Mouse (Mus musculus) kidney, postnatal 25 days (tissue): ENCODE data around the gene Foxc2.
A peak's percentile ranks its signal among the peaks of the same experiment; 100 is the strongest.
"Not testable (repeated sequence)": the region's sequence is repeated elsewhere in the genome, so short reads cannot be mapped to it uniquely, and the experiment has no call there.

Source experiments
- DNase-seq, 2 experiments: peaks; one replicate each; pipeline ENCODE4 v3.0.0; 2021; ENCODE audit warnings: mixed read lengths in 2 of 2

The Foxc2 gene

DNA sequence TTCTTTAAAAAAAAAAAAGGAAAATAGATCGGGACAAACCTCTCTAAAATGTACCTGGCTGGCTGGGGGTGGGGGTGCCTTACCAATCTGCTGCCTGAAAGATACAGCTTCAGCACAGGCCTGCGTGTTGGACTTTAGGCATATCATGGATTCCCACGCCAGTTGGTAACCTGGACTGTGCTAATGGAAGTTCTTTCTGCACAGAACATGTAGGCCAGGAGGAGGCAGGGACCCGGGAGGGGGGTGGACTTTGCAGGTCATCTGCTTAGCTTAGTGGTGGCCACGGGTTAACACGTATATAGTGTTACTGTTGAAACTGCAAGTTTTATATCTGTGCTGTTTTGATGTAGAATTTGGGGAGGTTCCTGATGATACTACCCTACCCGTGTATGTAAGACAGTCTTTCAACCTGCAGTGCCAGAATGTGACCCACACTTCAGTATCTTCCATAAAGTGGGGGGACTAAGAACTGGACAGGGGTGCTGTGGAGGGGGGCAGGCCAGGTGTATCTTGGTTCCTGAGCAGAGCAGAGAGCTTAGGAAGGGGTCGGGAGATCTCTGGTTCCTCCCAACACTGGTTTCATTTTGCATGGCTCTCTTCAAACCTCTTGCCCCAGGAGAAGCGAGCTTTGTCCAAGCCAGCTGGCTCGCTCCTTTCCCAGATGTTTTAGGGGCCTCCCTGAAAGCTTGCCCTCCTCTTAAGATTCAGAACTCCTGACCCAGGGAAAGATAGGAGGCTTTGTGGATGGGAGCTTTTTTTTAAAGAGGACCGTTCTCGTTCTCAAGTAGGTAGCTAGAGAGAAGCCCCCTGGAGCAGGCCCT is 3.9 kb downstream of the Foxc2 start:
- DNase-seq, result no peak

DNA sequence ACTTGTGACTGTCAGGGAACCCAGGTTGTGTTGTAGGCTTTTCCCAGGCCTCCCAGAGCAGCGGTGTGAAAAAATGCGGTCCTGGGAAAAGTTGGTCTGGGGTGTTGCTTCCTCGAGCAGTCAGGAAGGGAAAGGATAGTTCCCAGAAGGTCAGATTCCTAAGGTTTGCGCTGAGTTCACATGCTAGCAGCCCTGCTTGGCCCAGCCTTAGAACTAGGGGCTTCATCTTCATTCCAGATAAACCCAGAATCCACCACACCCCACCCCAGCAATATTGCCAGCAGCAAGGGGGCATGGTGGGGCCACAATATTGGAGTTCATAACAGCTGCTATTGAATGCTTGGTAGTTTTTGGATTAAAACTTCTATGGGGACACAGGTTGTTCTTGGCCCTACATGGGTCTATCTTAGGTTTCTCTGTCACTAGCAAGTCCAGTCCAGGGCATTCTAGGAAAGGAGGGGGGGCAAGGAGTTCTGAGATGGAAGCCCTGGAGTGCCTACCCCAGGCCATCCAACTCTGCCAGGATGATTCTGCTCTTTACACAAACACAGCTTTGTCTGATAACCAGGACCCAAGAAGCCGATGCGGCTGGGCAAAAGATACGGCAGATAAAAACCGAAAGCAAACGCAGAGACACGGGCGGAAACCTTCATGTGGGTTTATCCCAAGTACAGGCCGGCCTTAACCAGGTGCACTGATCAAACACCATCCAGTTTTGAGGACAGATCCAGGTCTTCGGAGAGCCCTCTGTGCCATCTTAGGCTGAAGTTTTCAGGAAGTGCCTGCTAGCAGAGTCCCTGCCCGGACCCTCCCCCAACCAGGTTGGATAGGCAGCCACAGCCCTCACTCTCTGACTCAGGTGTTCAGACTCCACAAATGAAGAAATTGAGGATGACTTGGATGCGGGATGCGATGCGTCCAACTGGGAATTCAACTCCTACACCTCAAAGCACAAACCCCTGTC is 4.8 kb downstream of the Foxc2 start:
- no peak for DNase-seq

DNA sequence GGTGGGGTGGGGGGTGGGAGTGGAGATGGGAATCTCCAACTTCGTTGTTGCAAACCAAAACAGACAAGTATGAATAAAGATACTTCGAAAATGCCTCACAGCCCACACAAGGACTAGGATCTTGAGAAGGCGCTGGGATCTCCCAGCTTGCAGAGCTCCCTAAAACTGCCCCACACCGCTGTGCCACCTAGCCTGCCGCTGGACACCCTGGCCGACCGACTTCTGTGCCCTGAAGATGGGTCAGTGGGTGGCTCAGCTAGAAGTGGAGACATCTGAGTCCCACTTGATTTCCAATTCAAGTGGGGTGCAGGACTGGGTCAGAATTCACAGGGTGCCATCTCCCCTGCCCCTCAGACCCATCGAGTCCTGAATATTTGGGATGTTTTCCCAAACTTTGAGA is 5.7 kb downstream of the Foxc2 start:
- no peak for DNase-seq

DNA sequence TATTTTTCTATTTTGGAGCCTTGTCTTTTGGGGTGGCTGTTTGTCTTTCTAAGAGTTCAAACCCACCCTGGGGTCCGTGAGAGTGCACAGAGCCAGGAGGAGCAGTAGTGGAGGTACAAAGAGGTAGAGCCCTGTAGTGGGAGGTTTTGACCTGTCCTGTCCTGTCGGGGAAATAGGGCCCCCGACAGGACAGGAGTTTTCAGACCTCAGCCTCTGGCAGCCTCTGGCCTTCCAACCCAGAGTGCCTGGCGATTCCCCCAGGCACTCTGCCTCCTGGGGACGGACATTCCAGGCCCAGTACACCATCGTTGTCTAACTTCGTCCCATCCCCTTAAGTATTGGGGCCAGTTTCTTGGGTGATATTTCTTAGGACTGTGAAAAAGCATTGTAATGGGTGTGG is 6.4 kb downstream of the Foxc2 start:
- no peak for DNase-seq

DNA sequence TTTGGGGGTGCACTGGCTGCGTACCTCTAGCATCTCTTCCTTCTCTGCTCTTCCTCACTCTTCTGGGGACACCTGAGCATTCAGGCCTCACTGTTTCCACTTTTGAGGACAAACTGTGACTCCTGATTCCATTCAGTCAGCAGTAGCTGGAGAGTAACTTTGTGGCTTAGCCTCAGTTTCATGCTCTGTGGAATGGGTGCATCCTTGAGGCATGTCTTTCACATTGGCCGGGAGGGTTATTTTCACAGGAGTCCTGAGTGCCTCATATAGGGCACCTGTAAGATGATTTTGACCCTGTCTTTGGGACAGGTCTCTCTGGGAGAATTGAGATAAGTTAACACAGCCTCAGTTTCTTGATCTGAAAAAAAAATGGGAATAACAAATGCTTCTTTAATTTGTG is 7.1 kb downstream of the Foxc2 start:
- DNase-seq, result no peak

DNA sequence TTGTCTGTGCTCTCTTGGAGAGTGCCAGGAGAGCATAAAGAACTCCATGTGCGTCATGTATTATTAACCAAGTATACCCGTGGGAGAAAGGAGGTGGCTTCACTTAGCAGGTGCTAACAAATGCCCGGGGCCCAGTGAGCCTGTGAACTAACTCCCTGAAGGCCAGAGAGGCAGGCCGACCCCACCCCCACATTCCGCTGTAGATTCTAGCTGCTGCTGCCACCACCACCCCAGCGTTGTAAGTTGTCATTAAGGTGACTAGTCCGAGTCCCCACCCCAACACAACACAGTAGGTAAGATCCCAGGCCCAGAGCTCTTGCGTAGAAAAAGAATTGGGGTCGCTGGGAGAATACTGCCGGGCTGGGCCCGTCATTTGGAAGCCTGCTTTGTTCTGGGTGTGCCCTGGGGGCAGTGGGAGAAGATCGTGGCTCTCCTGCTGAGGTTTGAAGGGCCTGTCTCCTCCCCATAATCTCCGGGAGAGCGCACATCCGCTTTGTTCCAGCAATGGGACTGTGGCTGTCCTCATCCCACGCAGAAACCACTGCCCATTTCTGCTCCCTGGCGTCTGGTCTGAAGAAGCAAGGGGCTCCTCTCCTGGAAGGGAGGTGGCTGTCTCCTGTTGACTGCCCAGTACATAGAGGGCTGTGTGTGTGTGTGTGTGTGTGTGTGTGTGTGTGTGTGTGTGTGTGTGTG is 8.7 kb downstream of the Foxc2 start:
- no peak for DNase-seq

DNA sequence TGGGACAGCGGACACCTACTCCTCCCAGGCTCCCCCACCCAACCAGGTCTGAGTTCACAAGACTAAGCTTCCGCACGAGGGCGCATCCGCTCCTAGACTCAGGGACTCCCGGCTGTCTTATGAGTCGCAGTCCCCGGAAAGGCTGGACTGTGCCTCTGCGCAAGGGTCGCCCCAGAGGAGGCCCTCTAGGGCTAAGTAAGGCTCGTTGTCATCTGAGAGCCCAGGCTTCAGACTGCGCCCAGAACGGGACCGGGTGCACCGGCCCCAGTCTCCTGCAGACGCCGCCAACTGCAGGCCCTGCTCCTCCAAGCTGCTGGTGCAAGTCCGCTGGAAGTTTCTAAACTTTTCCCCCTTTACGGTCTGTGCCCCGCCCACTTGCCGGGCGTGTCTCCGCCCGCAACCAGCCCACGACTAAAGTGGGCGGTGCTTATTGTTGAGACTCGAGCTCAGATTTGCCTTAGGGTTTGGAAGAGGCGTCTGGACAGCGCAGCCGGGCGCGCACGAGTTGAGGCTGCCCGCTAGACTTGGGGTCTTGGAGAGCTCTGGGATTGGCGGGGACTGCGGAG is 9.4 kb downstream of the Foxc2 start:
- peak; percentile 79 to 83 for DNase-seq

DNA sequence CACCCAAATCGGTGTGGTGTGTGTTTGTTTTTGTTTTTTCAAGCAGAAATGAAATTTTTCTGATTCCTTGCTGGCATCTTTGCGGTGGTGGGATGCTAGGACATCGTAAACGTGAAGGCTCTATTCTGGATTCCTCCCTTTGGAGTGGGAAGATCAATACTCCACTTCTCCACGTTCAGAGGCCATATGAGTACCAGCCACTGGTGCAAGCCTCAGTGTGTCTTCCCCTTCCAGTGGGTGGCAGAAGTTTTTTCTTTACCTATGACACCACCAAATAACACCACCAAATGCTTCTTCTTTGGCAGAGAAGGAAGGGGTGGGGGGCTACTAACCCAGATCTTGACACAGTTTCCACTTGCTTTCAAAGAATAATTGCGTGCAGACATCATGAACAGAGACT is 10.2 kb downstream of the Foxc2 start:
- no peak for DNase-seq

DNA sequence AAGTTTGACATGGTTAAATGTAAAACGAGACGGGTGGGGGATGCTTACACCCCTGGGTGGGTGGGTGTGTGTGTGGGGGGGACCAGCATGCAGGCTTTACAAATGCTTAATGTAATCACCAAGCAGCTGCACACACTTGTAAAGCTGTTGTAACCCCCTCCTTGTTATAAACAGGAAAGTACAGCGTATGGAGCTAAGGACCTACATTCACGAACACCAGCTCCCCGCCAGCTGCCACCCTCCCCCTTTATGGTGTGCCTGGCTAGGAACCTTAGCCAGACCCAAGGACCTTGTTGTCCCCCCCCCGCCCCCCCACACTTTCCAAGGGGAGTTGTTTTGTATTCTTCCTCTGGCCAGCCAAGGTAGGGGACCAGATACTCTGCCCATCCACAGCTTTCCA is 10.7 kb downstream of the Foxc2 start:
- DNase-seq, result no peak

DNA sequence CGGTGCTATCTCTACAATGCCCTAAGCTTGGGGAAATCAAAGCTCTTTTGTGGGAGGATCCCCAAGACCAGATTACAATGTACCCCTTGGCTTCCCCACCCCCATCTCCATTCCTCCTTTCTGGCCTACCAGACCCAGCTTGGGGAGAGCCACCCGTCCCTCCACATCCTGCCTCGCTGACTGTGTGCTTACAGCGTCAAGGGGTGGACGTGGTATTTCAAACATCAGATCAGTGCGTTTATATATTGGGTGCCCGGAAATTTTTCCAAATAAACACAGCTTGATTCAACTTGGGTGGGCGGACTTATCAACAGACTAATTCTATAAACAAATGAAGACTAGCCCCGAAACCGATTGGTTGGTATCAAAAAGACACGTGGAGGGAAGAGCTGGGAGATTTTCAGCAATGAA is 11.3 kb downstream of the Foxc2 start:
- no peak for DNase-seq

DNA sequence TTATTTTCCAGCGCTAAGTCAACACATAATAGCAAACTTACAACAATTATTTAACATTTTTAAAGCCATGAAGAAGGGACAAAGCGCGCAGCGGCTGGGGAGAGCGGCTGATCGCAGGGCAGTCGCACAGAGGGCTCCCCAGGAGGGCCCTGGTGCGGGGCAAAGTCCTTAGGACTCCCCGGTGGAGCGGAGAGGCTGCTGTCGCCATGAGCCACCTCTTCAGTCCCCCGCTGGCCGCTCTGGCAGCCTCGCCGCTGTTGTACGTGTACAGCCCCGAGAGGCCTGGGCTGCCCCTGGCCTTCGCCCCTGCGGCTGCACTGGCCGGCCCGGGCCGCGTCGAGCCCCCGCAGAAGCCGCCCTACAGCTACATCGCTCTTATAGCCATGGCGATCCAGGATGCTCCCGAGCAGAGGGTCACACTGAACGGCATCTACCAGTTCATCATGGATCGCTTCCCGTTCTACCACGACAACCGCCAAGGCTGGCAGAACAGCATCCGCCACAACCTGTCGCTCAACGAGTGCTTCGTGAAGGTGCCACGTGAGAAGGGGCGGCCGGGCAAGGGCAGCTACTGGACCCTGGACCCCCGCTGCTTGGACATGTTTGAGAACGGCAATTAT is 11.9 kb downstream of the Foxc2 start, which contains the start of gene Foxl1:
Foxl1 (plus strand) TSS at position 185 of the 620 bp plus-strand sequence.
- DNase-seq, result no peak

DNA sequence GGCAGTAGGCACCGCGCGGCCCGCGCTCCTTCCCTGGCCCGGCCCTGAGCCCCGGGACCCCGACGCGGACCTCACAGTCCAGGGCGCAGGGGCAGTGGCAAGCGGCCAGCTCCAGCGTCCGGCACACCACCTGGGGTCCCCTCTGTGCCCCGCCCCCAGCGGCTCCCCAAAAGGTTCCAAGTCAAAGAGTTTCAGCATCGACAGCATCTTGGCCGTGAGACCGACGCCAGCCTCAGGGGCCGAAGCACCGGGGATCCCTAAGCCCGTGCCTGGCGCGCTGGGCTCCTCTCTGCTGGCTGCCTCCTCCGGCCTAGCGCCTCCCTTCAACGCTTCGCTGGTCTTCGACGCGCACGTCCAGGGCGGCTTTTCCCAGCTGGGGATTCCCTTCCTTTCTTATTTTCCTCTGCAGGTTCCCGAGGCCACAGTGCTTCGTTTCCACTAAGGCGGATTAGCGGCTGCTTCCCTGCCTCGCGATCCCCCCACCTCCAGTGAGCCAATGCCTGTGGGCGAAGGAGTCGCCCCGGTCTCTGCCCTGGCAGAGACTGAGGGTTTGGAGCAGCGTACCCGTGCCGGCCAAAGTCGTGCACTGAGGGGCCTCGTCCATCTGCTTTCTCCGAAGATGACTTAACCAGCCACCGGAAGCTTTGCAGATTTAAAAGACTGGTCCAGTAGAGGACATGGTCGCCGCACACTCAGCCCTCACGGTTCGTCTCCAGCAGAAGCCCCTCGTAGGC is 12.7 kb downstream of the Foxc2 start:
- DNase-seq, result no peak

DNA sequence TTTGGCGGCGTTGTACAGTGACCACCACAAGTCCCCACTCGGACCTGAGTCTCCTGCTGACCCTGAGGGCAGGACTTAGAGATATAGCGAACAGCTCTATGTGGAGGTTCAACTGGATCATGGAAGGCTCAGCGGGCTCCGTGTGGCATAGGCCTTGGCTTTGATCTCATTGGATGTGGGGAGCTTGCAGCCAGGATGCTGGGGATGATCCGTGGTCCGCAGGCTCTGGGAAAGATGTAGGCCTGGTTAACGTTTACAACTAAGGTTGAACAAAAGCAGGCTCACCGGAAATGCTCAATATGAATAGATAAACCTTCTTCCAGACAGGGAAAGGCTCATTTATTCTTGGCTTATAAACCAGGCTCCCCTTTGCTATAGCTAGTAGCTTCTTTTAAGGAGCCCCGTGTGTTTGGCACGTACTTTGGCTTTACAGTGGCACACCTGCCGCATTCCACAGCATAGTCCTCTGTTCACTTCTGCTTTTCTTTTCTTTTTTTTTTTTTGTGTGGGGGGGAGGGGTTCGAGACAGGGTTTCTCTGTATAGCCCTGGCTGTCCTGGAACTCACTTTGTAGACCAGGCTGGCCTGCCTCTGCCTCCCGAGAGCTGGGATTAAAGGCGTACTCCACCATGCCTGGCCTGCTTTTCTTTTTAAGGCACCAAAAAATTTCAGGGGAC is 13.4 kb downstream of the Foxc2 start:
- DNase-seq, result no peak

DNA sequence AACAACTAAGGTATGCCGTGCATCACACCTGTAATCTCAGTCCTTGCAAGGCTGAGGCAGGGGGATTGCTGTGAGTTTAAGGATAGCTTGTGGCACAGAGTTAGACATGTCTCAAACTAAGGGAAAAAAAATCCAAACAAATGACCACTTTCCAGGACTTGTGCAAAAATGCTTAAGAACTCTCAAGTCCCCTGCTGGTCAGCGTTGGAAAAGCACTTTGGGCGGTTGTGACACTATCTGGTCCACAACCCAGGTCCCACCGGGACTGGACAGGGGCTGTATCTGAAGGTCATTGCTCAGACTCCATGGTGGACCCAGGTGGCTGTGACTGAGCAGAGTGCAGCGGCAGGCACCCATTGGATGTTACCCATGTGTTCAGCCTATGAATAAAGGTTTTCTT is 14.6 kb downstream of the Foxc2 start:
- DNase-seq, result peak in 1 of 2 experiments; percentile 60

DNA sequence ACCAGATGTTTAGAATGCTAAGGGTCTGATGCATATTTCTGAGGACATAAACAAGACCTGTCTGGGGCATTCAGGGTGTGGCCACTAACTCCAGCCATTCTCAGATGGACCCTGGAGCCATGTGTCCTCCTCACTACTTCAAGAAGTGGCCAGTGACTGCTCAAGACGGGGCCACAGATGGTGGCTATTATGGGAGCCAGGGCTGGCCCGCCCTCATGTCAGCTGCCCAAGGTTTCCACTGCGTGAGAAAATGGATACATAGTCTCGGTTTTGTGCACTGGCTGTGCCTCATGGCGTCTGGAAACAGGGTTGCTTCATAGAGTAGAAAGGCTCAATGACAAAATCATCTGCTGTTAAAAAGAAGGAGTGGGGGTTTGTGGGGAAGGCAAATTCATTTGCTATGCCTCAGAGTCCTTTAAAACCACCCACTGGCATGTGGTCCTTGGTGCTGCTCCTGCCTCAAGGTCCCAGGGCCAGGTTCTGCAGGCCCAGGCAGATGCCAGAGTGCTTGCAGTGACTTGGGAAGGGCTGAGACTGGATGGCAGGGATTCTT is 17.1 kb downstream of the Foxc2 start:
- DNase-seq, result no peak

DNA sequence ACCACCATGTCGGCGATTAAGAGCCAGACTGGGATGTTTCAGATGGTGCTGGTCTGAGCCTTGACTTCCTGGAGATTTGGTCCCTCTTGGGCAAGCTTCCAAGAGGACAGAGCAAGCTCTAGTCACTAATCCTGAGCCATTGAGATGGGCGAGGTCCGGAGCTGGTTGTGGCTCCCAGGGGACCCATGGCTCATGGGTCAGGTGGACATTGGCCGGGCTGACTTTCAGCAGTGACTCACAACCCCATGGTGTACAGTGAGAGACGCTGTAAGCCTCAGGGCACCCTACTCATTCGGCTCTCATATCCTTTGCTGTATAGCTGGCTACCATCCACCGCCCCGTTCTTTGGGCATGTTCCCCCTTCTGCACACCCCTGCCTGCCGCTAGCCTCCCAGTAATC is 18.1 kb downstream of the Foxc2 start:
- DNase-seq, result no peak

DNA sequence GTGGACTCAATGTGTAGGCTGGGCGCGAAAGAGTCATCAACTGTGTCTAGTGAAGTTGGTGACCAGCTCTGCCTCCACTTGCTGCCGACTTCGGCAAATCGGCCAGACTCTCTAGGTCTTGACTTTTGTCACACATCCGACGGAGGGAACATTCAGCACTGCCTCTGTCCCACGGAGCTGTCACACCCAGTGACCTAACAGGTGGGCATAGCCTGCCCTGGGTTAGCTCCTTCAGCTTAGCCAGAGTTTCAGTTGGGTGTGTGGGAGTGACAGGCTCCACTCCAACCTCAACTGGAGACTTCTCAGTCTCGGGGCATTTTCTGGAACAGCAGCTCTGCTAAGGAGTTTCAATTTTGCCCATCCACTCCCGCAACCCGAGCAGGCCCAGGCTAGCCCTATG is 18.5 kb downstream of the Foxc2 start:
- no peak for DNase-seq

DNA sequence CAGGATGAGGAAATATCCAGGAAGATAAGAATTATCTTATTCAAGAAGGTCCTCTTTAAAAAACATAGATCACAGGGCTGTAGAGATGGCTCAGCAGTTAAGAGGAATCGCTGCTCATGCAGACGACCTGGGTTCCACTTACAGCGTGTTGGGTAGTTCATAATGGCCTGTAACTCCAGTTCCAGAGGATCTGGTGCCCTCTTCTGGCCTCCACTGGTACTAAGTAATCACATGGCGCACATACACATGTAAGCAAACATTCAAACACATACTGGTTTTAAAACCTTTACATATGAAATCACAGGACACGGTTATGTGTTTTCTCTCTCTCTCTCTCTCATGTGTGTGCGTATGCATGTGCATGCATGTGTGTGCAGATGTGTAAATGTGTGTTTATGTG is 20.9 kb downstream of the Foxc2 start:
- no peak for DNase-seq

DNA sequence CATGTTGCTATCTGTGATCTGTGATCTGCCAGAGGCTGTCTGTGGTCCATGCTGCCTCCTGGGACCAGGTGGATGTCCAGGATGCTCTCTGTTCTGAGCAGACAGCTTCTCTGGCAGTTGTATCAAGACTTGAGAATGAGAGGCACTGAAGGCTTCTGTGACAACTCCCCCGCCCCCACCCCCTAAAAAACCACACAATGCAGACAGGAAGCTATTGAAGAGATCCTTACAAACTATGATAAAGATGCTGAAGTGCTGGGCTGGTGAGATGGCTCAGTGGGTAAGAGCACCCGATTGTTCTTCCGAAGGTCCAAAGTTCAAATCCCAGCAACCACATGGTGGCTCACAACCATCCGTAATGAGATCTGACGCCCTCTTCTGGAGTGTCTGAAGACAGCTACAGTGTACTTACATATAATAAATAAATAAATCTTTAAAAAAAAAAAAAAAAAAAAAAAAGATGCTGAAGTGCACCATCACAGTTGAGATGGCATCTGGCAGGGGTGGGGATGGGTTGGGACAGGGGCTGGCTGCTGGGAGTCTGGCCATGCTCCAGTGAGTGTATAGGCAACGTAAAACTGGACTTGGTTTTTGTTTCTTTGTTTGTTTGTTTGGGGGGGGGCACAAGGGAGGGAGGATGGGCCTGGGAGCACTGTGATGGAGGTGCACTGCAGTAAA is 29.6 kb downstream of the Foxc2 start:
- DNase-seq, result not testable (repeated sequence)

DNA sequence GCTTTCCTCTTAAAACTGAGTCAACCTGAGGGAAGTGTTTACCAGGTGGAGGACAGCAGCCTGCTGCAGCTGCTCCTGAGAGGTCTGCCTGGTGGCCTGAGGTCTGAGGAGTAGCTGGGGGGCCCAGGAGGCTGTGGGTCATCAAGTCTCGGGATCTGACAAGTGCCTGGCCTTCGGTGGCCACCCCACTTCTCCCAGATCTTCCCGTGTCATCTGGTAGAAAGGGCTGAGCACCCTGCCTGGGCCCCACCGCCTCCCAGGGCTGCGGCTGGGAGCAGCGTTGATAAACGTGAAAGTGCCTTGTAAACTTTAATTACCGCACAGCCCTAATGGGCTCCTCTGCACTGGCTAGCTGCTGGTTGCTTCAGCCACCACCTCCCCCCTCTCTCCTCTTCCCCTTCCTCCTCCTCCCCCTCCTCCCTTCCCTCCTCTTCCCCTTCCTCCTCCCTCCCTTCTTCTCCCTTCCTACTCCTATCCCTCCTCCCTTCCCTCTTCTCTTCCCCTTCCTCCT is 32.7 kb downstream of the Foxc2 start:
- no peak for DNase-seq
